Mouse (Mus musculus) MEL (cell line): ENCODE data around the gene Hps1.

ENCODE experiments used
- CTCF ChIP-seq, 3 experiments: IDR thresholded peaks in 2 of 3; conservative IDR thresholded peaks in 1 of 3; 2 replicates each; pipeline ENCODE4 v1.5.1; 2011 to 2012; ENCODE audit warnings: low read length in 3 of 3, low read depth in 2 of 3, mild to moderate bottlenecking in 2 of 3, improper control_type of control experiment in 1 of 3, inconsistent platforms in 1 of 3, mixed read lengths in 1 of 3, moderate library complexity in 1 of 3; ENCODE audit not compliant: control insufficient read depth in 1 of 3, insufficient read depth in 1 of 3, poor library complexity in 1 of 3, severe bottlenecking in 1 of 3
- EP300 ChIP-seq, 2 experiments: IDR thresholded peaks; 2 replicates each; pipeline ENCODE4 v1.6.1; 2011; ENCODE audit warnings: improper control_type of control experiment in 2 of 2, low read length in 2 of 2, low read depth in 1 of 2, mild to moderate bottlenecking in 1 of 2
- MAFK ChIP-seq: IDR thresholded peaks from 2 replicates; pipeline ENCODE4 v1.6.1; 2011; ENCODE audit warnings: low read depth, mild to moderate bottlenecking, low read length, improper control_type of control experiment, borderline replicate concordance
- MAX ChIP-seq: IDR thresholded peaks from 2 replicates; pipeline ENCODE4 v1.6.1; 2011; ENCODE audit warnings: low read length, improper control_type of control experiment
- MYC ChIP-seq: IDR thresholded peaks from 2 replicates; pipeline ENCODE4 v1.6.1; 2011; ENCODE audit warnings: low read depth, mild to moderate bottlenecking, low read length, improper control_type of control experiment, moderate library complexity
- POLR2A ChIP-seq, 2 experiments: IDR thresholded peaks; 2 replicates each; pipeline ENCODE4 v1.6.1; 2011 to 2012; ENCODE audit warnings: low read length in 2 of 2, mild to moderate bottlenecking in 2 of 2, control low read depth in 1 of 2, improper control_type of control experiment in 1 of 2, low read depth in 1 of 2, moderate library complexity in 1 of 2; ENCODE audit not compliant: control insufficient read depth in 1 of 2, insufficient read depth in 1 of 2, poor library complexity in 1 of 2
- POLR2AphosphoS5 ChIP-seq: IDR thresholded peaks from 2 replicates; pipeline ENCODE4 v1.6.1; 2012; ENCODE audit warnings: low read depth, borderline replicate concordance, mild to moderate bottlenecking, inconsistent platforms, low read length, moderate library complexity, mixed read lengths
- TAL1 ChIP-seq: IDR thresholded peaks from 2 replicates; pipeline ENCODE4 v1.6.1; 2012; ENCODE audit warnings: mild to moderate bottlenecking, inconsistent platforms, low read length, moderate library complexity, mixed read lengths
- USF1 ChIP-seq: IDR thresholded peaks from 2 replicates; pipeline ENCODE4 v1.6.1; 2014; ENCODE audit warnings: low read depth, mild to moderate bottlenecking, inconsistent platforms, low read length, improper control_type of control experiment, moderate library complexity
- USF2 ChIP-seq, 2 experiments: IDR thresholded peaks; 2 replicates each; pipeline ENCODE4 v1.6.1; 2011 to 2012; ENCODE audit warnings: improper control_type of control experiment in 2 of 2, low read length in 2 of 2, borderline replicate concordance in 1 of 2, inconsistent platforms in 1 of 2, low read depth in 1 of 2, mild to moderate bottlenecking in 1 of 2; ENCODE audit not compliant: insufficient read depth in 1 of 2

DNA sequence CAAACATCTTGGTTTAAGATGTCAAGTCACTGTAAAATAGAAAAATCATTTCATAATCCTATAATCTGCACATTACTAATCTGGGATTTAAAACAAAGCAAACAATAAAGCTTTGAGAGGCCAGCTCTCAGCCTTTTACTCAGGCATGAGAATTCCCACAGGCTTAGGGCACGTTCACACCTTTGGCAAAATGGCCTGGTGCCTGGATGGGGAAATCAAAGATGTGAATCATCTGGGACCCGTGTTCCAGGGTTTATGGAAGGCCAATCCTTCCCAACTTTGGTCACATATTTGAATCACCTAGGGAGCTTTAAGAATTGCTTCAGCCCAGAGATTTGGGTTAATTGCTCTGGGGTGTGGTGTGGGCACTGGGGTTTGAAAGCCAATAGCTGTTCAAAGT lies 18.1 kb upstream of the Hps1 start:
- no peak for TF ChIP-seq POLR2A (IDR thresholded peaks at IDR 0.05; ENCODE audit: control insufficient read depth in 1 of 2, insufficient read depth in 1 of 2, low read depth in 1 of 2, low read length in 2 of 2, poor library complexity in 1 of 2)
- TF ChIP-seq CTCF (IDR thresholded peaks at IDR 0.05 in 2 of 3, conservative IDR thresholded peaks at IDR 0.05 in 1 of 3; ENCODE audit: control insufficient read depth in 1 of 3, insufficient read depth in 1 of 3, low read depth in 2 of 3, low read length in 3 of 3, poor library complexity in 1 of 3, severe bottlenecking in 1 of 3): no peak
- TF ChIP-seq USF1: no peak
- TF ChIP-seq EP300 (IDR thresholded peaks at IDR 0.05; ENCODE audit: low read depth in 1 of 2, low read length in 2 of 2): no peak
- no peak for TF ChIP-seq MAFK
- no peak for TF ChIP-seq MYC
- no peak for TF ChIP-seq USF2 (IDR thresholded peaks at IDR 0.05; ENCODE audit: borderline replicate concordance in 1 of 2, insufficient read depth in 1 of 2, low read depth in 1 of 2, low read length in 2 of 2)
- TF ChIP-seq TAL1: no peak
- no peak for TF ChIP-seq POLR2AphosphoS5
- no peak for TF ChIP-seq MAX
